Comparison of ENCODE assay signal across 9 mouse cellular contexts in the genomic region with DNA sequence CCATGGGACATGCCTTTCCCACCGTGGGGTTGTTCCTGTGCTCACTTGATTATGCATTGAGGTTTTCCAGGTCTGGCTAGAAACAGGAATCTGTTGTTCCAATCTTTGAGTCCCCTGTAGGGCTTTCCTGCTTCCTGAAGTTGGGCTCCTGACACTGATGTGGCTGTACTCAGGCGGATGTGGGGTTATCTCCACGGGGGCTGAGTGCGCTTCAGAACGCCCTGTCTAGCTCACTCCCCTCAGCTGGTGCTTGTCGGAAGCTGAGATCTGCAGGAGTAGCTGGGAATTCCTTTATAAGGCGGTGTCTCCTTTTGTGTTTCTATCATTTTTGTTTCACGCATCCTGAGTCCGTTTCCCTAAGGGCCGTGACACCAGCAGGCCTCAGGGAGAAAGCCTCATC.
DNase-seq lines count a peak whose midpoint lies in the region; ATAC-seq and TF ChIP-seq lines count a peak whose summit lies in the region.
"Had no signal": no experiment of that assay in that cellular context is flagged by ENCODE, and none has a peak within 500 bp of the region (broad histone marks: within the 10 kb centered on the region; RNA-seq: fewer than 3 reads in every experiment).

No protein-coding gene starts in this region.

- TF ChIP-seq POLR2A in liver, adult 2 months (IDR thresholded peaks at IDR 0.05; ENCODE audit: extremely low read depth, insufficient read depth, low read length) = no peak

- 63% methylated on average over 10 of the region's 10 CpGs for WGBS in forebrain, embryonic 10.5 days
- 77% methylated on average over 10 of the region's 10 CpGs for WGBS in forebrain, embryonic 16.5 days
- 79% methylated on average over 10 of the region's 10 CpGs for WGBS in liver, adult 2 months
- 66% methylated on average over 10 of the region's 10 CpGs for WGBS in neural tube, embryonic 15.5 days
- 69% methylated on average over 10 of the region's 10 CpGs for WGBS in intestine, postnatal 0 days

- peaks cover 41% of the 10 kb centered on the region for H3K4me1 ChIP-seq in forebrain, embryonic 10.5 days
- peaks cover 28% of the 10 kb centered on the region for H3K4me1 ChIP-seq in forebrain, embryonic 16.5 days (replicated peaks; ENCODE audit: control insufficient read depth, insufficient read depth, low read length)
- peaks cover 12% of the 10 kb centered on the region for H3K4me1 ChIP-seq in liver, adult 2 months (ENCODE audit: control insufficient read depth, insufficient read depth, low read length)
- H3K4me1 ChIP-seq in neural tube, embryonic 15.5 days = peaks cover 27% of the 10 kb centered on the region
- H3K4me1 ChIP-seq in intestine, postnatal 0 days (replicated peaks; ENCODE audit: control insufficient read depth, insufficient read depth, low read length) = peaks cover 4% of the 10 kb centered on the region; the same call in 1 of the 2 replicates

- no peak for DNase-seq in forebrain, embryonic 10.5 days (ENCODE audit: extremely low spot score, low spot score)
- no peak for DNase-seq in layer of hippocampus, adult 2 months (ENCODE audit: low spot score in 2 of 2)
- no peak for DNase-seq in layer of hippocampus, adult 9-10 months (ENCODE audit: low spot score)
- DNase-seq in liver, adult 2 months (ENCODE audit: extremely low read depth, low read depth, low spot score) = no peak
- peak; percentile 67 for DNase-seq in thymus, postnatal 14 days
- DNase-seq: cerebellum, postnatal 36 days had no signal

- no peaks in the 10 kb centered on the region for H3K9me3 ChIP-seq in forebrain, embryonic 10.5 days
- H3K9me3 ChIP-seq in forebrain, embryonic 16.5 days (ENCODE audit: control insufficient read depth, low read length) = no peaks in the 10 kb centered on the region
- H3K9me3 ChIP-seq in neural tube, embryonic 15.5 days (replicated peaks) = no peaks in the 10 kb centered on the region
- H3K9me3 ChIP-seq in intestine, postnatal 0 days (ENCODE audit: control insufficient read depth) = no peaks in the 10 kb centered on the region

- H3K27ac ChIP-seq in forebrain, embryonic 10.5 days = 0 out of 2 replicates have a peak overlapping the region, but pooled peaks have one; percentile 11
- no peak overlapping the region for H3K27ac ChIP-seq in forebrain, embryonic 16.5 days (ENCODE audit: low read length)
- H3K27ac ChIP-seq in layer of hippocampus, adult 2 months = peak overlapping the region; percentile 78; the same call in 1 of the 2 replicates
- peak overlapping the region; percentile 43; the same call in 1 of the 2 replicates for H3K27ac ChIP-seq in liver, adult 2 months (replicated peaks; ENCODE audit: insufficient read depth, low read depth, low read length)
- no peak overlapping the region for H3K27ac ChIP-seq in neural tube, embryonic 15.5 days (replicated peaks)
- no peak overlapping the region for H3K27ac ChIP-seq in intestine, postnatal 0 days (ENCODE audit: low read depth, low read length)

- no peak for ATAC-seq in forebrain, embryonic 16.5 days
- no peak for ATAC-seq in neural tube, embryonic 15.5 days (ENCODE audit: low FRiP score)
- ATAC-seq in intestine, postnatal 0 days = no peak

- TF ChIP-seq CTCF in layer of hippocampus, adult 2 months (conservative IDR thresholded peaks at IDR 0.05) = no peak
- TF ChIP-seq CTCF in liver, adult 2 months (IDR thresholded peaks at IDR 0.05; ENCODE audit: low read depth, low read length) = no peak
- no peak for TF ChIP-seq CTCF in intestine, postnatal 0 days (IDR thresholded peaks at IDR 0.05; ENCODE audit: low read depth)

- peaks cover 59% of the 10 kb centered on the region for H3K79me2 ChIP-seq in liver, adult 2 months (ENCODE audit: control insufficient read depth, insufficient read depth, low read length)

- H3K4me3 ChIP-seq in forebrain, embryonic 10.5 days = no peak overlapping the region
- no peak overlapping the region for H3K4me3 ChIP-seq in forebrain, embryonic 16.5 days (replicated peaks; ENCODE audit: low read length)
- H3K4me3 ChIP-seq in layer of hippocampus, adult 2 months = no peak overlapping the region
- H3K4me3 ChIP-seq in liver, adult 2 months (ENCODE audit: insufficient read depth, low read depth, low read length) = no peak overlapping the region
- no peak overlapping the region for H3K4me3 ChIP-seq in neural tube, embryonic 15.5 days (replicated peaks)
- no peak overlapping the region for H3K4me3 ChIP-seq in intestine, postnatal 0 days (ENCODE audit: low read depth, low read length)

- H3K27me3 ChIP-seq in forebrain, embryonic 10.5 days (ENCODE audit: poor library complexity, severe bottlenecking) = no peaks in the 10 kb centered on the region
- H3K27me3 ChIP-seq in forebrain, embryonic 16.5 days (replicated peaks; ENCODE audit: control insufficient read depth, insufficient read depth, low read length) = no peaks in the 10 kb centered on the region
- no peaks in the 10 kb centered on the region for H3K27me3 ChIP-seq in liver, adult 2 months (ENCODE audit: control insufficient read depth, insufficient read depth, low read length)
- H3K27me3 ChIP-seq in neural tube, embryonic 15.5 days (replicated peaks) = no peaks in the 10 kb centered on the region
- no peaks in the 10 kb centered on the region for H3K27me3 ChIP-seq in intestine, postnatal 0 days (replicated peaks; ENCODE audit: control insufficient read depth, insufficient read depth, low read length)

- H3K4me2 ChIP-seq in forebrain, embryonic 16.5 days (ENCODE audit: low read length) = no peak overlapping the region
- H3K4me2 ChIP-seq in neural tube, embryonic 15.5 days = no peak overlapping the region
- H3K4me2 ChIP-seq in intestine, postnatal 0 days (replicated peaks; ENCODE audit: low read depth) = no peak overlapping the region

- H3K36me3 ChIP-seq in forebrain, embryonic 10.5 days (replicated peaks) = no peaks in the 10 kb centered on the region
- no peaks in the 10 kb centered on the region for H3K36me3 ChIP-seq in forebrain, embryonic 16.5 days (ENCODE audit: control insufficient read depth, insufficient read depth)
- H3K36me3 ChIP-seq in liver, adult 2 months (ENCODE audit: control insufficient read depth, insufficient read depth, low read length) = no peaks in the 10 kb centered on the region
- no peaks in the 10 kb centered on the region for H3K36me3 ChIP-seq in neural tube, embryonic 15.5 days
- H3K36me3 ChIP-seq in intestine, postnatal 0 days (ENCODE audit: control insufficient read depth, insufficient read depth) = no peaks in the 10 kb centered on the region

- no peak overlapping the region for H3K9ac ChIP-seq in forebrain, embryonic 16.5 days (replicated peaks; ENCODE audit: low read depth, low read length)
- H3K9ac ChIP-seq in liver, adult 2 months (ENCODE audit: low read depth, low read length) = no peak overlapping the region
- H3K9ac ChIP-seq in neural tube, embryonic 15.5 days (replicated peaks) = no peak overlapping the region
- no peak overlapping the region for H3K9ac ChIP-seq in intestine, postnatal 0 days (ENCODE audit: low read depth, low read length)

Comparison
In these comparisons a context has a peak if more than half of its experiments do, and no peak if none do; other contexts are left out.
1. H3K27ac ChIP-seq: peak in forebrain, embryonic 10.5 days (single experiment), layer of hippocampus, adult 2 months (single experiment) and liver, adult 2 months (single experiment); none in forebrain, embryonic 16.5 days (single experiment), neural tube, embryonic 15.5 days (single experiment) and intestine, postnatal 0 days (single experiment).